Mouse (Mus musculus) intestine, embryonic 14.5 days (tissue): ENCODE results near the gene Icos. TPM values are rescaled to one million over a fixed set of nuclear protein-coding genes. Genes with fewer than 3 reads are reported as not detected.

Experiments
- ATAC-seq: fragments of 200-750 bp; cut with Nextera tagmentation; replicated peaks from 2 replicates; pipeline ENCODE4 v1.8.0; 2017; ENCODE audit warnings: low read depth, moderate number of reproducible peaks, moderate TSS enrichment, moderate library complexity; ENCODE audit not compliant: low FRiP score, low TSS enrichment
- DNase-seq: peaks from one replicate; pipeline ENCODE4 v3.0.0-alpha.2; 2018; ENCODE audit warnings: low spot score
- H3K27ac ChIP-seq: fragments of 300-500 bp; sonication (generic); 2 replicates; pipeline ENCODE4 v1.5.1; 2014; ENCODE audit warnings: low read depth, mild to moderate bottlenecking, control low read depth
- H3K27me3 ChIP-seq: fragments of 300-500 bp; sonication (generic); replicated peaks from 2 replicates; pipeline ENCODE4 v1.6.1; 2014; ENCODE audit warnings: low read length, control low read depth; ENCODE audit not compliant: control insufficient read depth, insufficient read depth
- H3K36me3 ChIP-seq: fragments of 300-500 bp; sonication (generic); 2 replicates; pipeline ENCODE4 v1.6.1; 2014; ENCODE audit warnings: low read length, control low read depth; ENCODE audit not compliant: control insufficient read depth, insufficient read depth
- H3K4me1 ChIP-seq: fragments of 300-500 bp; sonication (generic); replicated peaks from 2 replicates; pipeline ENCODE4 v1.6.1; 2014; ENCODE audit warnings: low read length, control low read depth, mixed read lengths; ENCODE audit not compliant: control insufficient read depth, insufficient read depth
- H3K4me2 ChIP-seq: fragments of 300-500 bp; sonication (generic); 2 replicates; pipeline ENCODE4 v1.6.1; 2014; ENCODE audit warnings: low read length
- H3K4me3 ChIP-seq: fragments of 300-500 bp; sonication (generic); 2 replicates; pipeline ENCODE4 v1.5.1; 2014; ENCODE audit warnings: low read depth, low read length, control low read depth, mixed read lengths
- H3K9ac ChIP-seq: fragments of 300-500 bp; sonication (generic); 2 replicates; pipeline ENCODE4 v1.6.1; 2014; ENCODE audit warnings: mild to moderate bottlenecking, low read length
- H3K9me3 ChIP-seq: fragments of 300-500 bp; sonication (generic); 2 replicates; pipeline ENCODE4 v1.6.1; 2016; ENCODE audit warnings: low read length, control low read depth; ENCODE audit not compliant: control insufficient read depth
- WGBS: fragments of 180-500 bp; shearing (Covaris S2); extraction: QIAGEN DNeasy Blood & Tissue Kit; methylation state at CpG from one replicate; pipeline ENCODE4 v1.1.7; 2014; 5-methylcytosine and 5-hydroxymethylcytosine counted together
- polyA plus RNA-seq: library from polyadenylated mRNA; unstranded; fragments of >200 nt; fragmentation: Nextera tagmentation; extraction: Ambion mirVana; gene quantifications from 2 replicates; pipeline ENCODE4 v1.2.1, GENCODE M21; 2014

Gene Icos
- polyA plus RNA-seq, 1 experiment from 2014 or later = 0.32 TPM

- no peak overlapping the region for H3K4me2 ChIP-seq
- DNase-seq (no peak), ATAC-seq (no peak)
- no peak overlapping the region for H3K4me3 ChIP-seq
- WGBS = 33% methylated on average over 2 of the region's 2 CpGs
- 0 out of 2 replicates have a peak, but pooled peaks cover 4% of the 10 kb centered on the region for H3K4me1 ChIP-seq
- H3K27me3 ChIP-seq = no peaks in the 10 kb centered on the region
- H3K9me3 ChIP-seq = no peaks in the 10 kb centered on the region
- no peaks in the 10 kb centered on the region for H3K36me3 ChIP-seq
- no peak overlapping the region for H3K9ac ChIP-seq
- no peak overlapping the region for H3K27ac ChIP-seq
Measured at GRCm38 (mm10) chr1:60998689-60999088, 21.0 kb downstream of the Icos start.

GRCm38 (mm10) chr1:61001786-61002354, 24.1 kb downstream of the Icos start:
- DNase-seq (no peak), ATAC-seq (no peak)
- H3K4me1 ChIP-seq = 0 out of 2 replicates have a peak, but pooled peaks cover 4% of the 10 kb centered on the region

GRCm38 (mm10) chr1:61006229-61006628, 28.5 kb downstream of the Icos start:
- Histone ChIP-seq H3K9ac (no peak overlapping the region), H3K4me2 (no peak overlapping the region), H3K4me3 (no peak overlapping the region), H3K4me1 (no peaks in the 10 kb centered on the region), H3K27me3 (no peaks in the 10 kb centered on the region), H3K9me3 (no peaks in the 10 kb centered on the region), H3K36me3 (no peaks in the 10 kb centered on the region), H3K27ac (no peak overlapping the region)
- DNase-seq = no peak
- ATAC-seq = no peak
- 59% methylated on average over 2 of the region's 2 CpGs for WGBS

More at GRCm38 (mm10) chr1:61001786-61002354, 24.1 kb downstream of the Icos start:
- no peak overlapping the region for H3K4me3 ChIP-seq
- H3K27me3 ChIP-seq = no peaks in the 10 kb centered on the region
- no peak overlapping the region for H3K27ac ChIP-seq
- H3K9me3 ChIP-seq = no peaks in the 10 kb centered on the region
- no peak overlapping the region for H3K4me2 ChIP-seq
- no peaks in the 10 kb centered on the region for H3K36me3 ChIP-seq
- 89% methylated on average over 7 of the region's 7 CpGs for WGBS
- H3K9ac ChIP-seq = no peak overlapping the region

GRCm38 (mm10) chr1:61007516-61007915, 29.8 kb downstream of the Icos start:
- Histone ChIP-seq H3K4me3 (no peak overlapping the region), H3K4me2 (no peak overlapping the region), H3K27ac (no peak overlapping the region), H3K4me1 (no peaks in the 10 kb centered on the region), H3K9me3 (no peaks in the 10 kb centered on the region), H3K27me3 (no peaks in the 10 kb centered on the region), H3K36me3 (no peaks in the 10 kb centered on the region), H3K9ac (no peak overlapping the region)
- ATAC-seq = no peak
- no peak for DNase-seq

- ATAC-seq (no peak), DNase-seq (no peak)
- no peak overlapping the region for H3K4me3 ChIP-seq
- no peak overlapping the region for H3K27ac ChIP-seq
- H3K36me3 ChIP-seq = no peaks in the 10 kb centered on the region
- WGBS = 92% methylated on average over 1 of the region's 1 CpGs
- no peaks in the 10 kb centered on the region for H3K27me3 ChIP-seq
- no peak overlapping the region for H3K4me2 ChIP-seq
- H3K4me1 ChIP-seq = no peaks in the 10 kb centered on the region
- H3K9ac ChIP-seq = no peak overlapping the region
- H3K9me3 ChIP-seq = no peaks in the 10 kb centered on the region
Measured at GRCm38 (mm10) chr1:61016578-61017118, 38.9 kb downstream of the Icos start.

GRCm38 (mm10) chr1:61026712-61027111, 49.0 kb downstream of the Icos start:
- peak overlapping the region; percentile 55; the same call in 1 of the 2 replicates for H3K27ac ChIP-seq
- H3K4me3 ChIP-seq = no peak overlapping the region
- WGBS = 37% methylated on average over 5 of the region's 5 CpGs
- no peaks in the 10 kb centered on the region for H3K9me3 ChIP-seq
- no peak overlapping the region for H3K9ac ChIP-seq
- DNase-seq (no peak), ATAC-seq (0 out of 2 replicates have a peak, but pooled peaks have one; percentile 12)
- no peaks in the 10 kb centered on the region for H3K27me3 ChIP-seq
- no peaks in the 10 kb centered on the region for H3K36me3 ChIP-seq
- no peak overlapping the region for H3K4me2 ChIP-seq
- H3K4me1 ChIP-seq = peaks cover 8% of the 10 kb centered on the region; the same call in 1 of the 2 replicates

- peaks cover 8% of the 10 kb centered on the region; the same call in 1 of the 2 replicates for H3K4me1 ChIP-seq
- no peaks in the 10 kb centered on the region for H3K27me3 ChIP-seq
- H3K27ac ChIP-seq = no peak overlapping the region
- DNase-seq (no peak), ATAC-seq (no peak)
- 95% methylated on average over 3 of the region's 3 CpGs for WGBS
- H3K4me3 ChIP-seq = no peak overlapping the region
- H3K9me3 ChIP-seq = no peaks in the 10 kb centered on the region
- H3K36me3 ChIP-seq = no peaks in the 10 kb centered on the region
- no peak overlapping the region for H3K9ac ChIP-seq
- H3K4me2 ChIP-seq = no peak overlapping the region
Measured at GRCm38 (mm10) chr1:61027519-61027918, 49.8 kb downstream of the Icos start.

GRCm38 (mm10) chr1:61029919-61030318, 52.2 kb downstream of the Icos start:
- ATAC-seq = no peak
- H3K27ac ChIP-seq = no peak overlapping the region
- no peaks in the 10 kb centered on the region for H3K27me3 ChIP-seq
- WGBS = 17% methylated on average over 1 of the region's 1 CpGs
- H3K4me2 ChIP-seq = no peak overlapping the region
- H3K4me1 ChIP-seq = peaks cover 8% of the 10 kb centered on the region; the same call in 1 of the 2 replicates
- no peak overlapping the region for H3K9ac ChIP-seq
- DNase-seq = no peak
- H3K9me3 ChIP-seq = no peaks in the 10 kb centered on the region
- H3K36me3 ChIP-seq = no peaks in the 10 kb centered on the region
- H3K4me3 ChIP-seq = no peak overlapping the region

- ATAC-seq (no peak), DNase-seq (no peak)
- Histone ChIP-seq H3K27me3 (no peaks in the 10 kb centered on the region), H3K9me3 (no peaks in the 10 kb centered on the region), H3K4me1 (peaks cover 8% of the 10 kb centered on the region; the same call in 1 of the 2 replicates), H3K9ac (no peak overlapping the region), H3K27ac (no peak overlapping the region), H3K36me3 (no peaks in the 10 kb centered on the region), H3K4me2 (no peak overlapping the region), H3K4me3 (no peak overlapping the region)
Measured at GRCm38 (mm10) chr1:61030532-61030931, 52.8 kb downstream of the Icos start.
